Mouse (Mus musculus) olfactory bulb, adult 2 months (tissue): ENCODE data around the gene Gm33543.

Experiments used
- CTCF ChIP-seq: fragments of 200-500 bp; IDR thresholded peaks from 2 replicates; pipeline ENCODE4 v1.5.1; 2012; ENCODE audit warnings: low read depth, mild to moderate bottlenecking, low read length, moderate library complexity; ENCODE audit not compliant: insufficient read depth
- POLR2A ChIP-seq: fragments of 200-500 bp; IDR thresholded peaks from 2 replicates; pipeline ENCODE4 v1.6.1; 2012; ENCODE audit warnings: mild to moderate bottlenecking, low read depth, low read length, moderate library complexity; ENCODE audit not compliant: insufficient read depth

DNA sequence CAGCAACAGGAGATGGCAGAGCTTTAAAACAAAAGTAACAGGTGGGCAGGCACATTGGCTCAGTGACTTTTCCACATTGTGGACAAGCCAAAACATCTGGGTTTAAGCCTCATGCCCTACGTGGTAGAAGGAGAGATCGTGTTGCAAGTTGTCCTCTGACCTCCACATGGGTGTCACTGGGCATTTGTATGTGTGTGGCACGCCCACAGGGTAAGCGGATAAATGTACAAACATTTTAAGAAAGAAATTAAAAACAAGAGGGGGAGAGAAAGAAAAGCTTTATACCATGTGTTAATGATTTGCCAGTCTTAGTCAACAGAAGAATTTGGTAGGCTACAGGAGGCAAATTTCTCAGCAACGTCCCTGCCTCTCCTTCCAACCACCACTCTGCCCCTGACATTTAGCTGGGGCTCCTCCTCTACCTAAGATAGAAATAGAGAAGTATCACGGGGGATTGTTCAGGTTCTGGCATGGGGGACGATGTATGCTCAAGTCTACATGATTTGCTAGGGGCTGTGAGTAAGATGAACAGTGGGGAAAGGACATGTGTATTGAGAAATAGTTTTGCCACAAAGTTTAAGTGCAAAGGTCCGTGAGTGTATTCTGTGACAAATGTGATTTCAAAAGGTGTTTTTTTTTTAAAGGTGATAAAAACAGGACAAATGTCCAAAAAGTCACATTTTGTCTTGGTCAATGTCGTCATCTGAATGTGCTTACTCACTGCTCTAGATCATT is 6.0 kb downstream of the Gm33543 start:
- TF ChIP-seq POLR2A (no peak), CTCF (no peak)
